Mouse (Mus musculus): ENCODE data around the gene Mthfd1l. TPM values are rescaled to one million over a fixed set of nuclear protein-coding genes. Genes with fewer than 3 reads are reported as not detected.

The Mthfd1l gene
- polyA plus RNA-seq, 1 experiment: 10.2 TPM

DNA sequence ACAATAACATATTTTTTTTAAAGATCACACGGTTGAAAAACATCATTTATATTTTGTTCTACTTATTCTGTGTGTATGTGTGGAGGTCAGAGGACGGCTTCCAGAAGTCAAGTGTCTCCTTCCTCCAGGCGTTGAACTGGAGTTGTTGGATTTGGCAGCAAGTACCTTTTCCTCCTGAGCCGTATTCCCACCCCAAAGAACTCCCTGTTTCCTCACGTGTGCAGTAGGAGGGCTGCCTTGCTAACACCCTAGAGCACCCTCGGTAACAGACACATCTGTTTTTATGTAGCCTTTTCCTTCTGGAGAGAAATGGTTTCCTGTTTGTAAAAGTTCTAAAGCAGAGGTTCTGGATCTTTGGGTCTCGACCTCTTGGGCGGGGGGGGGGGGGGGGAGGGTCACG, 60.8 kb downstream of the Mthfd1l start:
- Histone ChIP-seq H3K27ac (ENCODE audit: insufficient read depth, low read length) (no peak overlapping the region), H3K4me1 (ENCODE audit: control insufficient read depth, insufficient read depth, low read length) (no peaks in the 10 kb centered on the region), H3K4me3 (ENCODE audit: insufficient read depth, low read length) (no peak overlapping the region)
- no peak for TF ChIP-seq POLR2A (IDR thresholded peaks at IDR 0.05; ENCODE audit: extremely low read depth, insufficient read depth, low read length)
- no peak for TF ChIP-seq CTCF (IDR thresholded peaks at IDR 0.05; ENCODE audit: extremely low read depth, insufficient read depth, low read length)

DNA sequence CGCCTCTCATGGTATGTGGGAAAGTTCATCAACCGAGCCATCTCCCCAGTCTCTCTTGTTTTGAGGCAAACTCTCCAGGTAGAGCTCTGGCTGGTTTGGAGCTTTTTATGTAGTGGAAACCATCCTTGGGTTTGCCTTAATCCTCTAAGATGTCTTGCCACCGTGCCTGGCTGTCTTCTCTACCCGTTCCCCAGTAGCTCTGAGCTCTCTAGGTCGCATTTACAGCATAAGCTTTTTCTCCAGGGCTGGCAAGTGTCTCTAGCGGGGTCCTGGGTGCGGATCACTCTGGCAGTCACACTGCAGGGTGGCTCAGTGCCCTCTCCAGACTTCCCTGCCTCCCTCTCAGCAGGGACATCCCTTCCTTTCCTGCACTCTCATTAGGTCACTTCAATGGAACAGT, 63.6 kb downstream of the Mthfd1l start:
- H3K27ac ChIP-seq (ENCODE audit: insufficient read depth, low read length): no peak overlapping the region
- no peak overlapping the region for H3K4me3 ChIP-seq (ENCODE audit: insufficient read depth, low read length)
- TF ChIP-seq POLR2A (IDR thresholded peaks at IDR 0.05; ENCODE audit: extremely low read depth, insufficient read depth, low read length) (no peak), CTCF (IDR thresholded peaks at IDR 0.05; ENCODE audit: extremely low read depth, insufficient read depth, low read length) (no peak)
- no peaks in the 10 kb centered on the region for H3K4me1 ChIP-seq (ENCODE audit: control insufficient read depth, insufficient read depth, low read length)

DNA sequence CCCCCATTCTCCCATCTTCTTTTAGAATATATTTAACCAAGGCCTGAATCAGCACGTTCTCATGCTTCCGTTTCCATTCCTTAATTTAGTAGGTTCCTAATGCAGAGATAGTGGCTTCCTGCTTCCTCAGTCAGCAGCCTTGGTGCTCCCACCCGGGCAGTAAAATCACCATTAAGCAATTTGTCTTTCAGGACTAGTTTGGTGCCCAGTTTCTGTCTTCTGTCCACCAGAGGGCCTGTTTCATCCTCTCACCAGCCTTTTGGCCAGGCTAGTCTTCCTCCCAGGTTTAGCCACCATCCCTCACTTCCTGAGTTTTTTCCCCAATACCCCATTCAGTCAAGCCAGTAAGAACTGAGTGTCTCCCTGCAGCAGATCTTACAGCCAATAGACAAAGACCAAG, 64.1 kb downstream of the Mthfd1l start:
- no peak overlapping the region for H3K27ac ChIP-seq (ENCODE audit: insufficient read depth, low read length)
- H3K4me1 ChIP-seq (ENCODE audit: control insufficient read depth, insufficient read depth, low read length): no peaks in the 10 kb centered on the region
- no peak overlapping the region for H3K4me3 ChIP-seq (ENCODE audit: insufficient read depth, low read length)
- TF ChIP-seq CTCF (IDR thresholded peaks at IDR 0.05; ENCODE audit: extremely low read depth, insufficient read depth, low read length): peak; percentile 19; the same call in 1 of the 2 replicates
- no peak for TF ChIP-seq POLR2A (IDR thresholded peaks at IDR 0.05; ENCODE audit: extremely low read depth, insufficient read depth, low read length)

DNA sequence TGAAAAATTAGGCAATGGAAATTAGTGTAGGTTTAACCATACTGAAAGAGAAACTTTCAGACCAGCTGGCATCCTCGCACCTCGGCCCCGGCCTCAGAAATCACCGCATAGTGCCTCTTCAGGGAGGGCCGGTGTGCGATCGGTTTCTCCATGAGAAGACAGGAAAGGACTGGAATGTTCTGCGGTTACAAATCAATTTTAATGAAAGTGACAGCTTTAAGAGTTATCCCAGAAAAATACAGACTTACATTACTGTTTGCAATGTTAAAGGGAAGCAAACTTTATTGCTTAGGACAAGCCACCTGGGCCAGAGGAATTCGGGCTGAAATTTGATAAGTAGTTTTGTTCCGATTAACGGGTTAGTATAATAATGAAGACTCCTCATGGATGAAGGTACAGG, 65.7 kb downstream of the Mthfd1l start:
- TF ChIP-seq CTCF (IDR thresholded peaks at IDR 0.05; ENCODE audit: extremely low read depth, insufficient read depth, low read length) (no peak), POLR2A (IDR thresholded peaks at IDR 0.05; ENCODE audit: extremely low read depth, insufficient read depth, low read length) (no peak)
- Histone ChIP-seq H3K27ac (ENCODE audit: insufficient read depth, low read length) (no peak overlapping the region), H3K4me3 (ENCODE audit: insufficient read depth, low read length) (no peak overlapping the region), H3K4me1 (ENCODE audit: control insufficient read depth, insufficient read depth, low read length) (no peaks in the 10 kb centered on the region)

DNA sequence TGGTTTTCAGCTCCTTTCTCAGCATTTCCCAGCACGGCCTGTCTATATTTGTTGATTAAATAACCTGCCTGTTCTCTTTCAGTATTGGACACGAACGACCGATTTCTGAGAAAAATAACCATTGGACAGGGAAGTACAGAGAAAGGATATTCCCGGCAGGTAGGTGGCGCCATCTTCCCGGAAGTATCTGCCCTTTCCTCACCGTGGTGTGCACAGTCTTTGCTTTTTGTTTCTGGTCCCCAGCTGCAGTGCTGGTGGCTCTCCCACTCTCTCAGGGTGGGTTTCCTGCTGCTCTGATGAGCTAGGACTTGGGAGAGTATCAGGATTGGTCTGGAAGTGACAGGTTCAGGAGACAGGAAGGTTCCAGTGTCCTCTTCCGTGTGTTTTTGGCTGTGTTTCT, 68.8 kb downstream of the Mthfd1l start:
- Histone ChIP-seq H3K4me1 (ENCODE audit: control insufficient read depth, insufficient read depth, low read length) (no peaks in the 10 kb centered on the region), H3K4me3 (ENCODE audit: insufficient read depth, low read length) (no peak overlapping the region), H3K27ac (ENCODE audit: insufficient read depth, low read length) (no peak overlapping the region)
- TF ChIP-seq CTCF (IDR thresholded peaks at IDR 0.05; ENCODE audit: extremely low read depth, insufficient read depth, low read length) (peak; percentile 81), POLR2A (IDR thresholded peaks at IDR 0.05; ENCODE audit: extremely low read depth, insufficient read depth, low read length) (no peak)

DNA sequence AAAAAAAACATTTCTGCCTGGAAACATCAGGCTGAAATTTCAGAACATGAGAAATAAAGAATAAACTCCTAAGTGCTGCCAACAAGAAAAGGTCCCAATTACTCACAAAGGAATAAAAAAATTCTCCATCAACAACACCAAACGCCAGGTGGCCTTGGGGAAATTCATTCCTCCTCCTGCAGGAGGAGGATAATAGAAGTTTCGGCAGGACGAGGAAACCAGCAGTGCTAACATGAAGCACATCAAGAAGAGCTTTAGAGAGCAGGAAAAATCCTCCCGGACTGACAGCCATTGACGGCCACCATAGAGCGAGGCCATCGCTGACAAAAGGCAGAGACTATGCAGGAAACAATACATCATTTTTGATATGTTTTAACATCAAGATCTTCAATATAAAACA, 71.5 kb downstream of the Mthfd1l start:
- no peaks in the 10 kb centered on the region for H3K4me1 ChIP-seq (ENCODE audit: control insufficient read depth, insufficient read depth, low read length)
- H3K4me3 ChIP-seq (ENCODE audit: insufficient read depth, low read length): no peak overlapping the region
- TF ChIP-seq CTCF (IDR thresholded peaks at IDR 0.05; ENCODE audit: extremely low read depth, insufficient read depth, low read length) (no peak), POLR2A (IDR thresholded peaks at IDR 0.05; ENCODE audit: extremely low read depth, insufficient read depth, low read length) (no peak)
- no peak overlapping the region for H3K27ac ChIP-seq (ENCODE audit: insufficient read depth, low read length)

DNA sequence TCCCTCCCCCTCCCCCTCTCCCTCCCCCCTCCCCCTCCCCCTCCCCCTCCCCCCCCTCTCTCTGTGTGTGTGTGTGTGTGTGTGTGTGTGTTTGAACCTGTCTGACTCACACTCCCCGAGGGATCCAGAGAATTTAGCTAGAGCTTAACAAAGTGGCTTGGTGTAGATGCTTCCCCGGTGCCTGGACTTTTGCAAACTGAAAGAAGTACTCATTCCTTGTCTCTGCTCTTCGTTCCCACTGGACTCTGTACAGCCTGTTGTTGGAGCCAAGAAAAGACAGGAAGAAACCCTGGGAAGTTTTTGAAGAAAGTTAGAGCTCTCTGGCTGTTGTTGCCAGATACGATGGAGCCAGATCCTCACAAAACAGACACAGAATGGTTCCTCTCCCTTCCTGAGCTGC, 73.6 kb downstream of the Mthfd1l start:
- TF ChIP-seq POLR2A (IDR thresholded peaks at IDR 0.05; ENCODE audit: extremely low read depth, insufficient read depth, low read length): no peak
- no peak for TF ChIP-seq CTCF (IDR thresholded peaks at IDR 0.05; ENCODE audit: extremely low read depth, insufficient read depth, low read length)
- no peak overlapping the region for H3K27ac ChIP-seq (ENCODE audit: insufficient read depth, low read length)

DNA sequence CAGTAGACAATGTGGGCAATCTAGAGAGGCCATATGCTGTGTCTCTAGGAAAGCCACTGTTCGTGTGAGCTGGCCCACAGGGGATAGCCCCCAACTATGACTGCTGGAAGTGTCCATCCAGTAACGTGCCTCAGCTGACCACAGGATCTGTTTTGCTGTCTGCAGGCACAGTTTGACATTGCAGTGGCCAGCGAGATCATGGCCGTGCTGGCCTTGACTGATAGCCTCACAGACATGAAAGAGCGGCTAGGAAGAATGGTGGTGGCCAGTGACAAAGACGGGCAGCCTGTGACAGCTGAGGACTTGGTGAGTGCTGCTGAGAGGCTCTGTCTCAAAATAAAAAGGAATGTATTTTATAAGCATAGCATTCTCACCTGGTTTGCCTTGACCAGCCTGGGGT, 74.7 kb downstream of the Mthfd1l start:
- no peak for TF ChIP-seq CTCF (IDR thresholded peaks at IDR 0.05; ENCODE audit: extremely low read depth, insufficient read depth, low read length)
- no peak overlapping the region for H3K4me3 ChIP-seq (ENCODE audit: insufficient read depth, low read length)
- H3K27ac ChIP-seq (ENCODE audit: insufficient read depth, low read length): no peak overlapping the region
- H3K4me1 ChIP-seq (ENCODE audit: control insufficient read depth, insufficient read depth, low read length): no peaks in the 10 kb centered on the region

More for the DNA sequence above, 73.6 kb downstream of the Mthfd1l start:
- Histone ChIP-seq H3K4me3 (ENCODE audit: insufficient read depth, low read length) (no peak overlapping the region), H3K4me1 (ENCODE audit: control insufficient read depth, insufficient read depth, low read length) (no peaks in the 10 kb centered on the region)

DNA sequence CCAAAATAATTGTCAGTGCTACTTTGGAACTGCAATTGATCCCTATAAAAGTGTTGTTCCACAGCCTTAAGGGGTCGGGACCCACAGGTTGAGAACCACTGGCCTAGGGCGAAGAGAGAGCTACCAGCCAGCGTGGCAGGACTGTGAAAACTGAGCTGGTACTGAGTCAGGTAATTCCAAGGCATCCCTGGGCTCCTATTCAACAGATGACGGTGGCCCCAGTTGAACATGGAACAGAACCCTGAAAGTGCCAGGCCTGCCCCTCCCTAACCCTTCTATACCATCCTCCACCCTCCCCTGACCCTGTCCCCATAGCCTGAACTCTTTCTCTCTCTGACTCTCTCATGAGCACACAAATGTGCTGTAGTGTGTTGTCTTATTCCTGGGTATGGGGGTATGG, 77.3 kb downstream of the Mthfd1l start:
- H3K4me1 ChIP-seq (ENCODE audit: control insufficient read depth, insufficient read depth, low read length): no peaks in the 10 kb centered on the region
- no peak for TF ChIP-seq POLR2A (IDR thresholded peaks at IDR 0.05; ENCODE audit: extremely low read depth, insufficient read depth, low read length)
- TF ChIP-seq CTCF (IDR thresholded peaks at IDR 0.05; ENCODE audit: extremely low read depth, insufficient read depth, low read length): no peak
- H3K4me3 ChIP-seq (ENCODE audit: insufficient read depth, low read length): no peak overlapping the region
- H3K27ac ChIP-seq (ENCODE audit: insufficient read depth, low read length): no peak overlapping the region

DNA sequence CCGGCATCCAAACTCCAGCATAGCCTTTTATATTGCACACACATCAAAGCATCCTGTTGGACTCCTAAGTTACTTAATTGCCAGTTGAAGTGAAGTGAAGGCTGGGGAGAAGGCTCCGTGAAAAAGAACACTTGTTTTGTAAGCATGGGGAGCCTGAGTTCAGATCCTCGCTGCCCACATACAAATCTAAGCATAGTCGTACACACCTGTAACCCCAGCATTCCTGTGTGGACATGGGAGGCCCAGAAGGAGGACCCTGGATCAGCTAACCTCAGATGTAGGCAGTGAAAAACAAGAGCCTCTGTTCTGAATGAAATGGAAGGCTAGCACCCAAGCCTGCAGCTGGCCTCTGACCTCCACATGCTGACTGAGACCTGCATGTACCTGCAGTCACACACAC, 79.8 kb downstream of the Mthfd1l start:
- no peak overlapping the region for H3K27ac ChIP-seq (ENCODE audit: insufficient read depth, low read length)
- no peak overlapping the region for H3K4me3 ChIP-seq (ENCODE audit: insufficient read depth, low read length)
- no peaks in the 10 kb centered on the region for H3K4me1 ChIP-seq (ENCODE audit: control insufficient read depth, insufficient read depth, low read length)
- TF ChIP-seq POLR2A (IDR thresholded peaks at IDR 0.05; ENCODE audit: extremely low read depth, insufficient read depth, low read length) (no peak), CTCF (IDR thresholded peaks at IDR 0.05; ENCODE audit: extremely low read depth, insufficient read depth, low read length) (no peak)
